Mouse (Mus musculus) lung, embryonic 16.5 days (tissue): ENCODE measurements around the gene Gm20431. TPM values are rescaled to one million over a fixed set of nuclear protein-coding genes. Genes with fewer than 3 reads are reported as not detected.

Experiments used
- ATAC-seq: fragments of 200-750 bp; cut with Nextera tagmentation; 2 replicates; pipeline ENCODE4 v1.8.0; 2017; ENCODE audit warnings: low read depth, mild to moderate bottlenecking, moderate library complexity
- H3K27ac ChIP-seq: fragments of 300-500 bp; sonication (generic); 2 replicates; pipeline ENCODE4 v1.5.1; 2014; ENCODE audit warnings: mild to moderate bottlenecking, control low read depth, low read length
- H3K27me3 ChIP-seq: fragments of 300-500 bp; sonication (generic); 2 replicates; pipeline ENCODE4 v1.6.1; 2014; ENCODE audit warnings: low read depth, low read length, mixed read lengths; ENCODE audit not compliant: control insufficient read depth, insufficient read depth
- H3K36me3 ChIP-seq: fragments of 300-500 bp; sonication (generic); 2 replicates; pipeline ENCODE4 v1.6.1; 2014; ENCODE audit warnings: low read length; ENCODE audit not compliant: control insufficient read depth, insufficient read depth
- H3K4me1 ChIP-seq: fragments of 300-500 bp; sonication (generic); replicated peaks from 2 replicates; pipeline ENCODE4 v1.6.1; 2014; ENCODE audit warnings: low read length, mixed read lengths; ENCODE audit not compliant: control insufficient read depth, insufficient read depth
- H3K4me2 ChIP-seq: fragments of 300-500 bp; sonication (generic); 2 replicates; pipeline ENCODE4 v1.6.1; 2014; ENCODE audit warnings: low read depth, low read length, control low read depth
- H3K4me3 ChIP-seq: fragments of 300-500 bp; sonication (generic); 2 replicates; pipeline ENCODE4 v1.5.1; 2014; ENCODE audit warnings: mild to moderate bottlenecking, low read length, control low read depth
- H3K9ac ChIP-seq: fragments of 300-500 bp; sonication (generic); 2 replicates; pipeline ENCODE4 v1.6.1; 2014; ENCODE audit warnings: low read length, control low read depth
- H3K9me3 ChIP-seq: fragments of 300-500 bp; sonication (generic); 2 replicates; pipeline ENCODE4 v1.6.1; 2016; ENCODE audit warnings: low read length; ENCODE audit not compliant: control insufficient read depth
- WGBS: fragments of 180-500 bp; shearing (Covaris S2); extraction: QIAGEN DNeasy Blood & Tissue Kit; methylation state at CpG from one replicate; pipeline ENCODE4 v1.1.7; 2014; 5-methylcytosine and 5-hydroxymethylcytosine counted together
- microRNA-seq: library from miRNA; unstranded; fragments of <30 nt; microRNA quantifications from one replicate; pipeline ENCODE4, GENCODE M21; 2016
- polyA plus RNA-seq: library from polyadenylated mRNA; unstranded; fragments of >200 nt; fragmentation: Nextera tagmentation; extraction: Ambion mirVana; gene quantifications from 2 replicates; pipeline ENCODE4 v1.2.1, GENCODE M21; 2015

Gm20431 gene
- polyA plus RNA-seq, 1 experiment from 2014 or later, result 8.4 TPM

- Histone ChIP-seq H3K36me3 (no peaks in the 10 kb centered on the region), H3K27me3 (no peaks in the 10 kb centered on the region), H3K4me1 (peaks cover 45% of the 10 kb centered on the region), H3K27ac (peak overlapping the region; percentile 94), H3K4me3 (no peak overlapping the region), H3K4me2 (no peak overlapping the region), H3K9me3 (no peaks in the 10 kb centered on the region), H3K9ac (peak overlapping the region; percentile 13; the same call in 1 of the 2 replicates)
- no peak for ATAC-seq
- 62% methylated on average over 13 of the region's 13 CpGs for WGBS
Measured at GRCm38 (mm10) chr2:167564551-167565311, 96.6 kb downstream of the Gm20431 start.

GRCm38 (mm10) chr2:167563703-167564102 lies 97.6 kb downstream of the Gm20431 start:
- H3K4me2 ChIP-seq, result no peak overlapping the region
- ATAC-seq, result peak; percentile 91
- no peak overlapping the region for H3K4me3 ChIP-seq
- 24% methylated on average over 12 of the region's 12 CpGs for WGBS
- no peaks in the 10 kb centered on the region for H3K27me3 ChIP-seq
- H3K9ac ChIP-seq, result peak overlapping the region; percentile 36; the same call in 1 of the 2 replicates
- H3K36me3 ChIP-seq, result no peaks in the 10 kb centered on the region
- peaks cover 50% of the 10 kb centered on the region for H3K4me1 ChIP-seq
- H3K9me3 ChIP-seq, result no peaks in the 10 kb centered on the region
- H3K27ac ChIP-seq, result peak overlapping the region; percentile 94

- 52% methylated on average over 5 of the region's 5 CpGs for WGBS
- Histone ChIP-seq H3K27me3 (no peaks in the 10 kb centered on the region), H3K36me3 (no peaks in the 10 kb centered on the region), H3K4me2 (no peak overlapping the region), H3K9me3 (no peaks in the 10 kb centered on the region), H3K27ac (peak overlapping the region; percentile 94), H3K4me1 (peaks cover 45% of the 10 kb centered on the region), H3K4me3 (no peak overlapping the region), H3K9ac (peak overlapping the region; percentile 36)
- no peak for ATAC-seq
Measured at GRCm38 (mm10) chr2:167563035-167563434, 98.3 kb downstream of the Gm20431 start.

- Histone ChIP-seq H3K36me3 (no peaks in the 10 kb centered on the region), H3K27ac (peak overlapping the region; percentile 74), H3K9ac (no peak overlapping the region), H3K4me2 (no peak overlapping the region), H3K27me3 (no peaks in the 10 kb centered on the region), H3K9me3 (no peaks in the 10 kb centered on the region), H3K4me3 (no peak overlapping the region), H3K4me1 (peaks cover 44% of the 10 kb centered on the region)
- no peak for ATAC-seq
- 16% methylated on average over 8 of the region's 8 CpGs for WGBS
Measured at GRCm38 (mm10) chr2:167562101-167562500, 99.2 kb downstream of the Gm20431 start.

- no peak for ATAC-seq
- Histone ChIP-seq H3K27me3 (no peaks in the 10 kb centered on the region), H3K4me1 (peaks cover 28% of the 10 kb centered on the region), H3K36me3 (no peaks in the 10 kb centered on the region), H3K27ac (no peak overlapping the region), H3K4me2 (peak overlapping the region; percentile 41), H3K9ac (peak overlapping the region; percentile 53), H3K9me3 (no peaks in the 10 kb centered on the region), H3K4me3 (0 out of 2 replicates have a peak overlapping the region, but pooled peaks have one; percentile 7)
- 22% methylated on average over 27 of the region's 27 CpGs for WGBS
Measured at GRCm38 (mm10) chr2:167559413-167559812, 101.9 kb downstream of the Gm20431 start.

Small RNAs within 50 kb of the gene (microRNA-seq; reads per million reads assigned to microRNA genes)
- not detected for gene Gm22355

Other genes with a start within 250 kb of the Gm20431 start
- gene Slc9a8, start 239.8 kb downstream of the Gm20431 start, polyA plus RNA-seq, result 21.3 and 24.0 TPM in 2 replicates
- gene Rnf114, start 168.9 kb downstream of the Gm20431 start, polyA plus RNA-seq, result 101 and 113 TPM in 2 replicates
- gene Spata2, start 168.6 kb downstream of the Gm20431 start, polyA plus RNA-seq, result 14.8 and 16.2 TPM in 2 replicates
- gene Snai1, start 123.3 kb downstream of the Gm20431 start, polyA plus RNA-seq, result 120 and 130 TPM in 2 replicates
- 263 and 285 TPM in 2 replicates for gene Ube2v1, start 29.4 kb downstream of the Gm20431 start, polyA plus RNA-seq
- gene Cebpb, start 27.4 kb upstream of the Gm20431 start, polyA plus RNA-seq, result 2.4 and 4.1 TPM in 2 replicates
- gene Tmem189, start 28.3 kb upstream of the Gm20431 start, polyA plus RNA-seq, result 38.3 and 39.6 TPM in 2 replicates